Mouse (Mus musculus): ENCODE measurements at regions not wholly inside any gene's neighbourhood (a gene's known extent, or its start where the extent isn't known, plus 50 kb on each side); places are given as distances from the start of the nearest gene placed in this dataset.

DNA sequence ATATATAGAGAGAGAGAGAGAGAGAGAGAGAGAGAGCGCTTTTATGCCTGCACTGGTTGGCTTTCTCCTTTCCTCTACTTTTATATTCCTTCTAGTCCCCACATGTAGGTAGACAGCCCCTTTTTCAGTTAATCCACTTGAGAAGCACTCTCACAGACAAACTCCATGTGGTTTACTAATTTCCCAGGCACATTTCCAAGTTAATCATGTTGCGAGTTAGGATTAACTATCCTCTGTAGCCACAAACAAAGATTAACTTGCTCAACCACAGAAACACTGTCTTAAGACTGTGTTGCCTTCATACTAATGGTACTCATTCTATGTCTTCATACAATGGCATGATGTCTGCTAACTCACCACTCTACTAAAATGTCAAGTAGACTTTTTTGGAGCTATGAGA is 548.0 kb downstream of the Pdcd6ip start:
- TF ChIP-seq CTCF (conservative IDR thresholded peaks at IDR 0.05; ENCODE audit: low read length), result no peak
- no peak for TF ChIP-seq NANOG (IDR thresholded peaks at IDR 0.05; ENCODE audit: borderline replicate concordance, low read length)
- no peak for TF ChIP-seq POU5F1 (IDR thresholded peaks at IDR 0.05; ENCODE audit: borderline replicate concordance, low read length)

All from E14TG2a.4 (cell line).